Mouse (Mus musculus): ENCODE results near the gene Timm23.

- no peak for TF ChIP-seq CTCF (IDR thresholded peaks at IDR 0.05; ENCODE audit: low read depth, low read length)
- TF ChIP-seq POLR2A (IDR thresholded peaks at IDR 0.05; ENCODE audit: borderline replicate concordance, low read depth, low read length), result no peak
Measured at GRCm38 (mm10) chr14:32228996-32229395, 27.3 kb upstream of the Timm23 start.
